In the genomic region with DNA sequence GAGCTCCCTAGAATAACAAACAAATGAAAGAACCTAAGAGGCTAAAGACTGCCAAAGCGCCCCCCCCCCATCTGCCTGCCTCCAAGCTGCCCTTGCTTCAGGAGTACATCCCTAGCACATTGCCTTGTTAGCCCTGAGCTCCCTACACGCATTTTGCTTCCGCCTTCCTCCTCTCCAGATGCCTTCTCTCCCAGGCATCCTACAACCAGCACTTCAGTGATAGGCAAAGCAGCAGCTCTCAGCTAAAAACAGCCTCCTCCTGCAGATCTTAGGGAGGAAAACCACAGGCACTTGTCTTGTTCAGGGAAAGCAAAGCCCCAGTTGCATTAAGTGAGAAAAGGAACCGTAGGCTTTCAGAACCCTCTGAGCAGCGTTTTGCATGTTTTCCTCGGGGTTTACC, we compare ENCODE assay signal across 7 mouse cellular contexts. TPM values are rescaled to one million over a fixed set of nuclear protein-coding genes. Genes with fewer than 3 reads are reported as not detected.
A peak's percentile ranks its signal among the peaks of the same experiment; 100 is the strongest.
DNase-seq lines count a peak whose midpoint lies in the region; ATAC-seq and TF ChIP-seq lines count a peak whose summit lies in the region.

No protein-coding gene starts in this region.

- no peaks in the 10 kb centered on the region for H3K9me3 ChIP-seq in liver, postnatal 0 days (ENCODE audit: low read length)
- H3K9me3 ChIP-seq in stomach, embryonic 16.5 days (replicated peaks; ENCODE audit: control insufficient read depth, low read length), result no peaks in the 10 kb centered on the region

- ATAC-seq in liver, postnatal 0 days, result 0 out of 2 replicates have a peak, but pooled peaks have one; percentile 13
- peak; percentile 37; the same call in 1 of the 2 replicates for ATAC-seq in stomach, embryonic 16.5 days (ENCODE audit: insufficient read depth, low FRiP score)

- no peaks in the 10 kb centered on the region for H3K27me3 ChIP-seq in liver, postnatal 0 days (ENCODE audit: insufficient read depth, low read length)
- H3K27me3 ChIP-seq in stomach, embryonic 16.5 days (ENCODE audit: control insufficient read depth, insufficient read depth, low read length), result no peaks in the 10 kb centered on the region

- TF ChIP-seq EP300 in liver, postnatal 0 days (IDR thresholded peaks at IDR 0.05; ENCODE audit: low read depth), result no peak

- no peak overlapping the region for H3K27ac ChIP-seq in liver, postnatal 0 days (ENCODE audit: low read depth)
- no peak overlapping the region for H3K27ac ChIP-seq in stomach, embryonic 16.5 days (ENCODE audit: low read length)

- H3K36me3 ChIP-seq in liver, postnatal 0 days (replicated peaks; ENCODE audit: insufficient read depth, low read length), result no peaks in the 10 kb centered on the region
- no peaks in the 10 kb centered on the region for H3K36me3 ChIP-seq in stomach, embryonic 16.5 days (ENCODE audit: control insufficient read depth, insufficient read depth, low read length)

- H3K4me1 ChIP-seq in liver, postnatal 0 days (ENCODE audit: insufficient read depth), result no peaks in the 10 kb centered on the region
- H3K4me1 ChIP-seq in stomach, embryonic 16.5 days (ENCODE audit: control insufficient read depth, insufficient read depth, low read length), result peaks cover 8% of the 10 kb centered on the region

- H3K4me2 ChIP-seq in liver, postnatal 0 days (ENCODE audit: low read depth, low read length), result no peak overlapping the region
- peak overlapping the region; percentile 65; the same call in 1 of the 2 replicates for H3K4me2 ChIP-seq in stomach, embryonic 16.5 days (ENCODE audit: low read depth, low read length)

- peak; percentile 9 for DNase-seq in thymus, postnatal 14 days
- no peak for DNase-seq in thymus, postnatal 10 days (ENCODE audit: low spot score in 2 of 2)
- DNase-seq in frontal cortex, adult 2 months (ENCODE audit: extremely low spot score in 1 of 2, low spot score in 1 of 2), result peak; percentile 77 to 78
- DNase-seq in layer of hippocampus, adult 11-12 months (ENCODE audit: low spot score), result peak; percentile 59
- DNase-seq in liver, postnatal 0 days, result no peak
- no peak for DNase-seq in adrenal gland, adult 8-10 months

- no peak for TF ChIP-seq CTCF in liver, postnatal 0 days (IDR thresholded peaks at IDR 0.05; ENCODE audit: low read depth)

- peak overlapping the region; percentile 44; the same call in 1 of the 2 replicates for H3K4me3 ChIP-seq in liver, postnatal 0 days (ENCODE audit: low read depth, low read length)
- no peak overlapping the region for H3K4me3 ChIP-seq in stomach, embryonic 16.5 days (replicated peaks; ENCODE audit: low read length)

- 16% methylated on average over 6 of the region's 6 CpGs for WGBS in liver, postnatal 0 days (ENCODE audit: insufficient replicate concordance)
- WGBS in stomach, embryonic 16.5 days, result 31% methylated on average over 6 of the region's 6 CpGs

- H3K9ac ChIP-seq in liver, postnatal 0 days (replicated peaks), result no peak overlapping the region
- H3K9ac ChIP-seq in stomach, embryonic 16.5 days (ENCODE audit: low read length), result 0 out of 2 replicates have a peak overlapping the region, but pooled peaks have one; percentile 13

RNA-seq across cellular contexts. Expression of a gene that starts 45.4 kb away (rescaled TPM):
- 8.1 and 8.3 TPM in 2 replicates for polyA plus RNA-seq in frontal cortex, adult 2 months (2012; rRNA removed)
- 24.7 and 28.0 TPM in 2 replicates for polyA plus RNA-seq in liver, postnatal 0 days (2015; fragmentation: Nextera tagmentation; extraction: Ambion mirVana)
- 91.8 and 97.7 TPM in 2 replicates for polyA plus RNA-seq in stomach, embryonic 16.5 days (2015; fragmentation: Nextera tagmentation; extraction: Ambion mirVana)
- total RNA-seq in adrenal gland, adult 8-10 months (2022), result 10 to 100 TPM; 31.3 to 69.1 (median 42.0) TPM

Comparison
In these comparisons a context has a peak if more than half of its experiments do, and no peak if none do; other contexts are left out.
1. DNase-seq: peak in thymus, postnatal 14 days (single experiment), frontal cortex, adult 2 months (2 of 2) and layer of hippocampus, adult 11-12 months (single experiment); none in thymus, postnatal 10 days (0 of 2), liver, postnatal 0 days (single experiment) and adrenal gland, adult 8-10 months (single experiment).